9 mouse cellular contexts compared by ENCODE assay signal in genomic region chr14:76598518-76599216, GRCm38 (mm10). TPM values are rescaled to one million over a fixed set of nuclear protein-coding genes. Genes with fewer than 3 reads are reported as not detected.
DNase-seq lines count a peak whose midpoint lies in the region; ATAC-seq and TF ChIP-seq lines count a peak whose summit lies in the region.
"Had no signal": no experiment of that assay in that cellular context is flagged by ENCODE, and none has a peak within 500 bp of the region (broad histone marks: within the 10 kb centered on the region; RNA-seq: fewer than 3 reads in every experiment).

No protein-coding gene starts in this region.

- no peaks in the 10 kb centered on the region for H3K79me2 ChIP-seq in CH12.LX (replicated peaks; ENCODE audit: control insufficient read depth, extremely low read depth, insufficient read depth, poor library complexity, severe bottlenecking)

- ATAC-seq in embryonic facial prominence, embryonic 15.5 days (ENCODE audit: insufficient number of reproducible peaks, low FRiP score, low TSS enrichment, low read depth): peak; percentile 79
- peak; percentile 88 for ATAC-seq in lung, embryonic 16.5 days (ENCODE audit: low read depth)
- ATAC-seq in monocyte, adult 5-6 weeks (replicated peaks; ENCODE audit: insufficient number of reproducible peaks, low FRiP score, low TSS enrichment, poor library complexity, severe bottlenecking): no peak

- in situ Hi-C loops in CH12.LX (cut with MboI; ENCODE audit: low pct_ligation_motif_present, low pct_unique_long_range_greater_than_20kb, low sequenced_read_pairs): no loop called here

- H3K4me1 ChIP-seq in CH12.LX (ENCODE audit: control insufficient read depth in 1 of 2, insufficient read depth in 2 of 2): peaks cover 0 to 12% of the 10 kb centered on the region in 2 experiments; a peak in 2 of 4 replicates
- peaks cover 24% of the 10 kb centered on the region for H3K4me1 ChIP-seq in embryonic facial prominence, embryonic 15.5 days
- H3K4me1 ChIP-seq in lung, embryonic 16.5 days (replicated peaks; ENCODE audit: control insufficient read depth, insufficient read depth, low read length): peaks cover 38% of the 10 kb centered on the region

- no peak overlapping the region for H3K9ac ChIP-seq in CH12.LX (ENCODE audit: insufficient read depth, low read depth)
- peak overlapping the region; percentile 10; the same call in 1 of the 2 replicates for H3K9ac ChIP-seq in embryonic facial prominence, embryonic 15.5 days
- H3K9ac ChIP-seq in lung, embryonic 16.5 days (ENCODE audit: low read length): peak overlapping the region; percentile 61

- TF ChIP-seq POLR2A in CH12.LX (IDR thresholded peaks at IDR 0.05; ENCODE audit: low read depth, low read length): no peak

- intact Hi-C loops in heart, postnatal 36 days (cut with DNase I): no loop called here

- TF ChIP-seq EP300 in CH12.LX (IDR thresholded peaks at IDR 0.05; ENCODE audit: low read length): no peak

- WGBS in embryonic facial prominence, embryonic 15.5 days: 1% methylated on average over 12 of the region's 12 CpGs
- 3% methylated on average over 12 of the region's 12 CpGs for WGBS in lung, embryonic 16.5 days

- H3K27ac ChIP-seq in CH12.LX (ENCODE audit: insufficient read depth, low read depth): no peak overlapping the region
- H3K27ac ChIP-seq in embryonic facial prominence, embryonic 15.5 days (replicated peaks): peak overlapping the region; percentile 82
- H3K27ac ChIP-seq in layer of hippocampus, adult 2 months: peak overlapping the region; percentile 86
- H3K27ac ChIP-seq in lung, embryonic 16.5 days (ENCODE audit: low read length): peak overlapping the region; percentile 93

- no peaks in the 10 kb centered on the region for H3K36me3 ChIP-seq in CH12.LX (replicated peaks in 1 of 2; ENCODE audit: control insufficient read depth in 1 of 2, insufficient read depth in 1 of 2, low read length in 1 of 2)
- no peaks in the 10 kb centered on the region for H3K36me3 ChIP-seq in embryonic facial prominence, embryonic 15.5 days
- H3K36me3 ChIP-seq in lung, embryonic 16.5 days (ENCODE audit: control insufficient read depth, insufficient read depth, low read length): no peaks in the 10 kb centered on the region

- H3K27me3 ChIP-seq in CH12.LX (replicated peaks): peaks cover 1% of the 10 kb centered on the region
- H3K27me3 ChIP-seq in embryonic facial prominence, embryonic 15.5 days: no peaks in the 10 kb centered on the region
- H3K27me3 ChIP-seq in lung, embryonic 16.5 days (ENCODE audit: control insufficient read depth, insufficient read depth, low read depth, low read length): no peaks in the 10 kb centered on the region

- peak; percentile 20 for DNase-seq in CH12.LX (ENCODE audit: extremely low read depth)
- peak; percentile 24 for DNase-seq in adrenal gland, postnatal 25 days
- peak; percentile 42 to 52 for DNase-seq in heart, postnatal 36 days
- DNase-seq in layer of hippocampus, adult 2 months (ENCODE audit: low spot score in 2 of 2): peak; percentile 22 to 35
- DNase-seq in retina, postnatal 1 day: peak; percentile 79

- TF ChIP-seq CTCF in CH12.LX (conservative IDR thresholded peaks at IDR 0.05 in 1 of 2, IDR thresholded peaks at IDR 0.05 in 1 of 2; ENCODE audit: low read depth in 2 of 2, low read length in 2 of 2): no peak
- TF ChIP-seq CTCF in layer of hippocampus, adult 2 months (conservative IDR thresholded peaks at IDR 0.05): no peak

- dilution Hi-C loops in CH12.LX (cut with MboI; ENCODE audit: extremely low pct_ligation_motif_present, extremely low pct_unique_long_range_greater_than_20kb, low sequenced_read_pairs): no loop called here

- H3K4me3 ChIP-seq in CH12.LX (replicated peaks in 1 of 3; ENCODE audit: low read depth in 2 of 3, low read length in 2 of 3, poor library complexity in 1 of 3): peak overlapping the region in 1 of 3 experiments; percentile 6
- peak overlapping the region; percentile 30 for H3K4me3 ChIP-seq in embryonic facial prominence, embryonic 15.5 days (replicated peaks)
- H3K4me3 ChIP-seq in layer of hippocampus, adult 2 months: peak overlapping the region; percentile 56
- H3K4me3 ChIP-seq in lung, embryonic 16.5 days (ENCODE audit: low read length): peak overlapping the region; percentile 29
- H3K4me3 ChIP-seq: myocyte had no signal

- no peaks in the 10 kb centered on the region for H3K9me3 ChIP-seq in CH12.LX (replicated peaks; ENCODE audit: low read length)
- H3K9me3 ChIP-seq in embryonic facial prominence, embryonic 15.5 days (replicated peaks): no peaks in the 10 kb centered on the region
- no peaks in the 10 kb centered on the region for H3K9me3 ChIP-seq in lung, embryonic 16.5 days (ENCODE audit: control insufficient read depth, low read length)

- no peak for TF ChIP-seq RAD21 in CH12.LX (IDR thresholded peaks at IDR 0.05; ENCODE audit: low read depth, low read length)

- H3K4me2 ChIP-seq in CH12.LX (ENCODE audit: insufficient read depth, low read depth, poor library complexity, severe bottlenecking): peak overlapping the region; percentile 67
- H3K4me2 ChIP-seq in embryonic facial prominence, embryonic 15.5 days (replicated peaks): peak overlapping the region; percentile 50
- peak overlapping the region; percentile 52 for H3K4me2 ChIP-seq in lung, embryonic 16.5 days (ENCODE audit: low read depth, low read length)

TF ChIP-seq in CH12.LX, 34 proteins besides CTCF, POLR2A, EP300 and RAD21:
- TF ChIP-seq E2F4 (IDR thresholded peaks at IDR 0.05; ENCODE audit: insufficient replicate concordance, low read depth, low read length) (no peak), CHD2 (IDR thresholded peaks at IDR 0.05; ENCODE audit: low read length) (no peak), JUN (IDR thresholded peaks at IDR 0.05; ENCODE audit: insufficient read depth, low read depth, low read length) (no peak), MAZ (IDR thresholded peaks at IDR 0.05; ENCODE audit: low read depth, low read length) (no peak), BHLHE40 (IDR thresholded peaks at IDR 0.05; ENCODE audit: low read depth, low read length) (no peak), ZC3H11A (IDR thresholded peaks at IDR 0.05; ENCODE audit: low read depth, low read length) (no peak), SMC3 (IDR thresholded peaks at IDR 0.05; ENCODE audit: low read depth, low read length) (no peak), UBTF (IDR thresholded peaks at IDR 0.05; ENCODE audit: low read depth, low read length) (no peak), ETS1 (conservative IDR thresholded peaks at IDR 0.05; ENCODE audit: low read depth, low read length) (no peak), POLR2AphosphoS2 (IDR thresholded peaks at IDR 0.05; ENCODE audit: low read depth, low read length) (no peak), JUND (conservative IDR thresholded peaks at IDR 0.05; ENCODE audit: low read depth, low read length) (no peak), SIN3A (IDR thresholded peaks at IDR 0.05; ENCODE audit: low read length) (no peak), USF1 (IDR thresholded peaks at IDR 0.05; ENCODE audit: low read depth, low read length) (no peak), RCOR1 (conservative IDR thresholded peaks at IDR 0.05; ENCODE audit: low read depth, low read length) (no peak)

RNA-seq across cellular contexts. Expression of gene Serp2, which starts 42.0 kb away (rescaled TPM):
- total RNA-seq in CH12.LX (2012; rRNA removed) (not detected in 2 replicates), CH12.LX (2014; rRNA removed) (not detected in 2 replicates)
- polyA plus RNA-seq in CH12.LX (2012; ENCODE audit: insufficient read length, low read depth): not detected in 2 replicates
- 4.9 and 5.8 TPM in 2 replicates for total RNA-seq in adrenal gland, postnatal 25 days (2021)
- 7.3 and 8.3 TPM in 2 replicates for polyA plus RNA-seq in embryonic facial prominence, embryonic 15.5 days (2015; fragmentation: Nextera tagmentation; extraction: Ambion mirVana)
- total RNA-seq in heart, postnatal 36 days (2021): under 1 TPM; 0.64 to 0.92 TPM
- total RNA-seq in layer of hippocampus, adult 2 months (2021): 100 to 1,000 TPM; 142 to 158 TPM
- 6.3 and 7.2 TPM in 2 replicates for polyA plus RNA-seq in lung, embryonic 16.5 days (2015; fragmentation: Nextera tagmentation; extraction: Ambion mirVana)
- total RNA-seq in monocyte, adult 5-6 weeks (2017): 8.2 TPM in 1 of 3 replicates, not detected in the others

Comparison
In these comparisons a context has a peak if more than half of its experiments do, and no peak if none do; other contexts are left out.
1. DNase-seq: peak in every context shown above with its lines; median percentile 79 in retina, postnatal 1 day; 47 in heart, postnatal 36 days; 28 in layer of hippocampus, adult 2 months; 24 in adrenal gland, postnatal 25 days; 20 in CH12.LX.
2. RNA of gene Serp2, which starts 42.0 kb away (total RNA-seq): 142 to 158 TPM in layer of hippocampus, adult 2 months; 4.9 to 5.8 TPM in adrenal gland, postnatal 25 days, 0.64 to 0.92 TPM in heart, postnatal 36 days, not detected in CH12.LX and 8.2 TPM in monocyte, adult 5-6 weeks; every median in the first group is over 10 times any median in the second.
3. Peak in every context shown above with its lines, with median percentiles within 50 percentile points of each other: H3K4me2 ChIP-seq.